In the genomic region with DNA sequence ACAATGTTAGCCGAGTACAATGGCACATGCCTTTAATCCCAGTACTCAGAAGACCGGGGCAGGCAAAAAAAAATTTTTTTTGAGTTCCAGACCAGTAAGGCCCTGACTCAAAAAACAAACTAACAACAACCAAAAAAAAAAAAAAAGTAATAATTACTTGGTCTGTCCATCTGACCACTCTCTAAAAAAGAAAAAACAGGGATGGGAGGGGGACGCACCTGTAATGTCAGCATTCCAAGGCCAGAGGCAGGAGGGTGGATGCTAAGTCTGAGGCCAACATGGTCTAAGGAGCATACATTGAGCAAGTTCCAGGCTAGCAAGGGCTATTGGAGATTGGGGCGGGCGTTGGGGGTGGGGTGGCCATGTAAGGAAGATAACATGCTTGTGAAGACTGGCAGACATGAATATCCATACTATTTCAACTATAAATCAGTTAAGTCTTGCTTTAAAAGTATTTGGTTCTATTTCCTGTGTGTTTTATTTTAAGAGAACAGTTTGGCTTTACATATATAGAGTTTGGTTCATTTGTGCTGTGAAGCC, we compare ENCODE assay signal across 11 mouse cellular contexts. TPM values are rescaled to one million over a fixed set of nuclear protein-coding genes. Genes with fewer than 3 reads are reported as not detected.
DNase-seq lines count a peak whose midpoint lies in the region; ATAC-seq and TF ChIP-seq lines count a peak whose summit lies in the region.
"Had no signal": no experiment of that assay in that cellular context is flagged by ENCODE, and none has a peak within 500 bp of the region (broad histone marks: within the 10 kb centered on the region; RNA-seq: fewer than 3 reads in every experiment).

No protein-coding gene starts in this region.

- H3K27ac ChIP-seq in heart, embryonic 12.5 days (ENCODE audit: poor library complexity, severe bottlenecking): no peak overlapping the region
- H3K27ac ChIP-seq in forebrain, embryonic 14.5 days (ENCODE audit: low read depth, low read length): no peak overlapping the region
- H3K27ac ChIP-seq in liver, embryonic 16.5 days (ENCODE audit: low read length): no peak overlapping the region
- H3K27ac ChIP-seq: macrophage had no signal

- H3K27me3 ChIP-seq in heart, embryonic 12.5 days (replicated peaks): no peaks in the 10 kb centered on the region
- no peaks in the 10 kb centered on the region for H3K27me3 ChIP-seq in E14TG2a.4 (ENCODE audit: insufficient read depth, low read length)
- H3K27me3 ChIP-seq in forebrain, embryonic 14.5 days (replicated peaks; ENCODE audit: control insufficient read depth, insufficient read depth, low read length): no peaks in the 10 kb centered on the region
- H3K27me3 ChIP-seq in liver, embryonic 16.5 days (ENCODE audit: control insufficient read depth, insufficient read depth, low read depth, low read length): no peaks in the 10 kb centered on the region

- 0 out of 2 replicates have a peak, but pooled peaks cover 2% of the 10 kb centered on the region for H3K36me3 ChIP-seq in heart, embryonic 12.5 days
- H3K36me3 ChIP-seq in E14TG2a.4 (ENCODE audit: insufficient read depth, low read length): 0 out of 2 replicates have a peak, but pooled peaks cover 3% of the 10 kb centered on the region
- no peaks in the 10 kb centered on the region for H3K36me3 ChIP-seq in forebrain, embryonic 14.5 days (ENCODE audit: control insufficient read depth, insufficient read depth, low read length)
- no peaks in the 10 kb centered on the region for H3K36me3 ChIP-seq in liver, embryonic 16.5 days (ENCODE audit: control insufficient read depth, insufficient read depth)

- H3K4me3 ChIP-seq in heart, embryonic 12.5 days: peak overlapping the region; percentile 100; the same call in 1 of the 2 replicates
- H3K4me3 ChIP-seq in E14TG2a.4 (replicated peaks; ENCODE audit: low read length): peak overlapping the region; percentile 94; the same call in 1 of the 2 replicates
- no peak overlapping the region for H3K4me3 ChIP-seq in forebrain, embryonic 14.5 days (ENCODE audit: low read depth, low read length)
- H3K4me3 ChIP-seq in liver, embryonic 16.5 days (ENCODE audit: low read depth, low read length): peak overlapping the region; percentile 99

- intact Hi-C loops in heart, postnatal 10 days (cut with DNase I): loop anchor here (5.0 kb wide), 1 partner anchor 47 kb away; the partner anchor contains the start of gene Plaa

- peak overlapping the region; percentile 72 for H3K4me2 ChIP-seq in heart, embryonic 12.5 days
- peak overlapping the region; percentile 73 for H3K4me2 ChIP-seq in forebrain, embryonic 14.5 days (ENCODE audit: low read length)
- peak overlapping the region; percentile 63 for H3K4me2 ChIP-seq in liver, embryonic 16.5 days (ENCODE audit: low read depth, low read length)

- no peak overlapping the region for H3K9ac ChIP-seq in heart, embryonic 12.5 days
- no peak overlapping the region for H3K9ac ChIP-seq in forebrain, embryonic 14.5 days (ENCODE audit: low read length)
- peak overlapping the region; percentile 28; the same call in 1 of the 2 replicates for H3K9ac ChIP-seq in liver, embryonic 16.5 days (ENCODE audit: low read depth, low read length)

- no peak for TF ChIP-seq CTCF in E14TG2a.4 (conservative IDR thresholded peaks at IDR 0.05; ENCODE audit: low read length)

- 87% methylated on average over 5 of the region's 5 CpGs for WGBS in heart, embryonic 12.5 days
- WGBS in forebrain, embryonic 14.5 days: 89% methylated on average over 5 of the region's 5 CpGs
- WGBS in liver, embryonic 16.5 days (ENCODE audit: insufficient replicate concordance): 55% methylated on average over 5 of the region's 5 CpGs

- DNase-seq in heart, postnatal 10 days: no peak
- DNase-seq in forebrain, embryonic 14.5 days (ENCODE audit: low spot score): no peak
- DNase-seq in adrenal gland, adult 2 months: no peak
- no peak for DNase-seq in left cerebral cortex, adult 11 months (ENCODE audit: low spot score)

- H3K9me3 ChIP-seq in heart, embryonic 12.5 days (replicated peaks): no peaks in the 10 kb centered on the region
- H3K9me3 ChIP-seq in E14TG2a.4 (ENCODE audit: low read length): no peaks in the 10 kb centered on the region
- H3K9me3 ChIP-seq in forebrain, embryonic 14.5 days (replicated peaks; ENCODE audit: control insufficient read depth, low read length): no peaks in the 10 kb centered on the region
- no peaks in the 10 kb centered on the region for H3K9me3 ChIP-seq in liver, embryonic 16.5 days (replicated peaks; ENCODE audit: control insufficient read depth, low read length)

- H3K4me1 ChIP-seq in heart, embryonic 12.5 days (replicated peaks): peaks cover 8% of the 10 kb centered on the region; the same call in 1 of the 2 replicates
- H3K4me1 ChIP-seq in E14TG2a.4 (replicated peaks; ENCODE audit: low read depth, low read length): peaks cover 16% of the 10 kb centered on the region
- peaks cover 8% of the 10 kb centered on the region; the same call in 1 of the 2 replicates for H3K4me1 ChIP-seq in forebrain, embryonic 14.5 days (ENCODE audit: control insufficient read depth, insufficient read depth, low read length)
- H3K4me1 ChIP-seq in liver, embryonic 16.5 days (ENCODE audit: control insufficient read depth, low read depth, low read length): peaks cover 6% of the 10 kb centered on the region

- no peak for ATAC-seq in heart, embryonic 12.5 days (ENCODE audit: insufficient number of reproducible peaks, low FRiP score)
- no peak for ATAC-seq in forebrain, embryonic 14.5 days
- no peak for ATAC-seq in liver, embryonic 16.5 days (ENCODE audit: low read depth)
- ATAC-seq in monocyte, adult 5-6 weeks (replicated peaks; ENCODE audit: insufficient number of reproducible peaks, low FRiP score, low TSS enrichment, poor library complexity, severe bottlenecking): no peak

RNA-seq across cellular contexts. Expression of gene Gm10306, which starts 1.3 kb away (rescaled TPM):
- 0.77 TPM in 1 of 2 replicates, not detected in the other for polyA plus RNA-seq in heart, embryonic 12.5 days (2016; fragmentation: Nextera tagmentation; extraction: Ambion mirVana)
- not detected for total RNA-seq in heart, postnatal 10 days (2021)
- 0.49 and 0.94 TPM in 2 replicates for polyA plus RNA-seq in forebrain, embryonic 14.5 days (2014; fragmentation: Nextera tagmentation; extraction: Ambion mirVana)
- not detected in 2 replicates for polyA plus RNA-seq in liver, embryonic 16.5 days (2015; fragmentation: Nextera tagmentation; extraction: Ambion mirVana)
- not detected in 3 replicates for total RNA-seq in monocyte, adult 5-6 weeks (2017)
- total RNA-seq in adrenal gland, adult 2 months (2021): not detected
- not detected in 2 replicates for polyA plus RNA-seq in adrenal gland, adult 2 months (2012; rRNA removed)
- total RNA-seq: gastrocnemius, adult 8-10 months had no signal
- polyA plus RNA-seq: large intestine, adult 2 months; macrophage had no signal

RNA-seq across cellular contexts. Expression of gene Caap1, which starts 1.6 kb away (rescaled TPM):
- polyA plus RNA-seq in heart, embryonic 12.5 days (2016; fragmentation: Nextera tagmentation; extraction: Ambion mirVana): 15.8 and 16.6 TPM in 2 replicates
- 1 to 10 TPM; 4.7 to 6.4 TPM for total RNA-seq in heart, postnatal 10 days (2021)
- 22.8 and 23.0 TPM in 2 replicates for polyA plus RNA-seq in forebrain, embryonic 14.5 days (2014; fragmentation: Nextera tagmentation; extraction: Ambion mirVana)
- polyA plus RNA-seq in liver, embryonic 16.5 days (2015; fragmentation: Nextera tagmentation; extraction: Ambion mirVana): 5.3 and 7.1 TPM in 2 replicates
- total RNA-seq in monocyte, adult 5-6 weeks (2017): 23.0 to 26.1 TPM (median 25.0 TPM) in 3 replicates
- total RNA-seq in adrenal gland, adult 2 months (2021): 1 to 10 TPM; 7.0 to 9.4 TPM
- polyA plus RNA-seq in adrenal gland, adult 2 months (2012; rRNA removed): 1.8 and 2.7 TPM in 2 replicates

RNA-seq across cellular contexts. Expression of gene Plaa, which starts 48.0 kb away (rescaled TPM):
- polyA plus RNA-seq in heart, embryonic 12.5 days (2016; fragmentation: Nextera tagmentation; extraction: Ambion mirVana): 69.9 and 70.8 TPM in 2 replicates
- total RNA-seq in heart, postnatal 10 days (2021): 10 to 100 TPM; 48.7 to 49.1 TPM
- 69.4 and 75.4 TPM in 2 replicates for polyA plus RNA-seq in forebrain, embryonic 14.5 days (2014; fragmentation: Nextera tagmentation; extraction: Ambion mirVana)
- polyA plus RNA-seq in liver, embryonic 16.5 days (2015; fragmentation: Nextera tagmentation; extraction: Ambion mirVana): 22.2 and 22.6 TPM in 2 replicates
- 81.3 to 114 TPM (median 97.6 TPM) in 3 replicates for total RNA-seq in monocyte, adult 5-6 weeks (2017)
- 10 to 100 TPM; 57.1 to 71.6 TPM for total RNA-seq in adrenal gland, adult 2 months (2021)
- 78.8 and 102 TPM in 2 replicates for polyA plus RNA-seq in adrenal gland, adult 2 months (2012; rRNA removed)

RNA-seq across cellular contexts. Expression of gene Ift74, which starts 59.3 kb away (rescaled TPM):
- 17.2 and 17.9 TPM in 2 replicates for polyA plus RNA-seq in heart, embryonic 12.5 days (2016; fragmentation: Nextera tagmentation; extraction: Ambion mirVana)
- total RNA-seq in heart, postnatal 10 days (2021): 1 to 10 TPM; 6.8 to 7.4 TPM
- 34.6 and 37.6 TPM in 2 replicates for polyA plus RNA-seq in forebrain, embryonic 14.5 days (2014; fragmentation: Nextera tagmentation; extraction: Ambion mirVana)
- 2.0 and 2.2 TPM in 2 replicates for polyA plus RNA-seq in liver, embryonic 16.5 days (2015; fragmentation: Nextera tagmentation; extraction: Ambion mirVana)
- total RNA-seq in monocyte, adult 5-6 weeks (2017): 3.7 to 8.4 TPM (median 3.8 TPM) in 3 replicates
- 10 to 100 TPM; 13.4 to 18.8 TPM for total RNA-seq in adrenal gland, adult 2 months (2021)
- polyA plus RNA-seq in adrenal gland, adult 2 months (2012; rRNA removed): 0.55 and 0.57 TPM in 2 replicates
